Mouse (Mus musculus): ENCODE results near the gene Ankdd1a.

The Ankdd1a gene

GRCm38 (mm10) chr9:65519807-65520504, at the start of gene Ankdd1a:
Ankdd1a (minus strand) TSS chr9:65520193.
- DNase-seq (ENCODE audit: low spot score in 2 of 2), result peak; percentile 32 to 49

GRCm38 (mm10) chr9:65569491-65569971, 49.5 kb upstream of the Ankdd1a start:
- no peak for DNase-seq (ENCODE audit: low spot score in 2 of 2)

DNA sequence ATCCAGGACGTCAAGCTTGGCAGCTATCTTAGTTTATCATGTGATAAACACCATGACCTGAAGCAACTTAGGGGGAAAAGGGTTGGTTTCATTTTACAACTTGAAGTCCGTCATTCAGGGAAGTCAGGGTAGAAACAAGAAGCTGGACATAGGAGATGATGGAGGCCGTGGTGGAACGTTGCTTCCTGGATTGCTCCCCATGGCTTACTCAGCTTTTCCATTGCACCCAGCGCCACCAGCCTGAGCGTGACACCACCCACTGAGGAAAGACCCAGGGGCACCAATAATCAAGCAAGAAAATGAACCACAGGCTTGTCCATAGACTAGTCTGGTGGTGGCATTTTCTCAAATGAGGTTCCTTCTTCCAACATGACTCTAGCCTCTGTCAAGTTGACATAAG, 48.8 kb upstream of the Ankdd1a start:
- no peak for DNase-seq (ENCODE audit: low spot score in 2 of 2)

GRCm38 (mm10) chr9:65564698-65565097, 44.7 kb upstream of the Ankdd1a start:
- DNase-seq (ENCODE audit: low spot score in 2 of 2), result no peak

- no peak for DNase-seq (ENCODE audit: low spot score in 2 of 2)
Measured at GRCm38 (mm10) chr9:65563073-65563472, 43.1 kb upstream of the Ankdd1a start.

DNA sequence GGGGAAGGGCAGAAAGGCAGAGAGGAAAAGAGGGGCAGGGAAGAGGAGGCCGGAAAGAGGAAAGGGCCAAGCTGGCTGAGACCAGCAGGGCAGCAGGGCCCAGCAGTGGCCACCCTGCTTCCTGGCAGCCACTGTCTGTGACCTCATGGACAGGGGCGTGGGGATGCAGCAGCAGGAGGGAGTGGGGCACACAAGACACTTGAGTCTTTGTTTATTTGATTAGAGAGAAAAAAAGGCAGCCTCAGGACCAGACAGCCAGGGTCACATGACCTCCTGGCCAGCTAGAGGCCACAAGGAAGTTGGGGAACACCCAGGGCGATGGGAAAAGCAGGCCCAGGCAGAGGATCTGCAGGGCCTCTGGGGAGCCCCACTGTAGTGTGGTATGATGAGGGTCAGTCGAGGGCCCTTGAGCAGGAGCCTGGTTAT, 42.1 kb upstream of the Ankdd1a start:
- DNase-seq (ENCODE audit: low spot score in 2 of 2), result peak; percentile 39 to 66

DNA sequence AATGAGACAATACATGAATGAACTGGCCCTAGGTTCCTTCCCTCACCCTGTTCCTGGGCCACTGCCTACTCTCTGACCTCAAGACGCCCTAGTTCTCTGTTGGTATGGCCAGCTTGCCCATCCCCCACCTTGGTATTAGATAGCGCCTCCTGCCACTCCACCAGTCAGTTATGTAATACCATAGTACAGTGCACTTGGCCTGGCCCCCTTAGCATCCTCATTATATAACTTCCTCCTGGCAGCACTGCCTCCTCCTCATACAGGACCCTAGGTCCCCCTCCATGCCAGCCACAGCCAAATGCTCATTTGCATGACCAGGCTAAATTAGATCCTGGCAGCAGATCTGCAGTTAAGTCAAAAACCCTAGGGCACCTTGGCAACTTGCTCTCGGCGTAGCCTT, 41.0 kb upstream of the Ankdd1a start:
- peak in 1 of 2 experiments; percentile 27 for DNase-seq (ENCODE audit: low spot score in 2 of 2)

GRCm38 (mm10) chr9:65558806-65559205, 38.8 kb upstream of the Ankdd1a start:
- no peak for DNase-seq (ENCODE audit: low spot score in 2 of 2)

DNA sequence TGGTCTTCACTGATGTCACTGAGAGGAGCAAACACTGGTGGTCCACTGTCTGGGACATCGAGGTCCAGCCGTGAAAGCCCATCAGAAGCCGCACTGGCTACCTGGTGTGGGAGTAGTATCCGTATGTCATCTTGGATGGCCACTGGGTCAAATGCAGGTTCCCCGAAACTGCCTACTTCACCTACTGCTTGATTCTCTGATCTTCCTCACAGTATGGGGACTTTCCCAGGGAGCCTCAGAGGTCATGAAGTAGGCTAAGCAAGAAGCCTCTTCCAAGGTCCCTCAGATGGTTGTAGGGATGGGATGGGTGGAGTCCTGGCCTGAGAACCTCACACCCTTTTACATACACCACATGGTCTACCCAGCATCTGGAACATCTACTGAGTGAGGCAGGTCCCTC, 37.0 kb upstream of the Ankdd1a start:
- no peak for DNase-seq (ENCODE audit: low spot score in 2 of 2)

DNA sequence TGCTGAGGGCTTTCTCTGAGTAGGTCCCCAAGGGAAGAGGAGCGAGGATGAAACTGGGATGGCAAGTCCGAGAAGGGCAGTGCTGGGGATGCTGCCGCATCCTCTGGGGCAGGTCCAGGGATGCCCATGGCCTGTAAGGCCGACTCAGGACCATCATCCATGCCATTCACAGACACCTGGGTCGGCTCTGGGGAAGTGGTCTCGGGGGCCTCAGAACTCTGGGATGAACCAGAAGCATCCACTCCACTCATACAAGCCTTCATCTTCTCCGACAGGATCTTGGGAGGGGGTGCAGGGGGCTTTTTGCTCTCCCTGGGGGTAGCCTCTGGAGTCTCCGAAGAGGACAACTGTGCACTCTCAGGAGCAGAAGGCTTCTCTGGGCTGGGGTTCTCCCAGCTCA, 36.4 kb upstream of the Ankdd1a start:
- DNase-seq (ENCODE audit: low spot score in 2 of 2), result no peak

DNA sequence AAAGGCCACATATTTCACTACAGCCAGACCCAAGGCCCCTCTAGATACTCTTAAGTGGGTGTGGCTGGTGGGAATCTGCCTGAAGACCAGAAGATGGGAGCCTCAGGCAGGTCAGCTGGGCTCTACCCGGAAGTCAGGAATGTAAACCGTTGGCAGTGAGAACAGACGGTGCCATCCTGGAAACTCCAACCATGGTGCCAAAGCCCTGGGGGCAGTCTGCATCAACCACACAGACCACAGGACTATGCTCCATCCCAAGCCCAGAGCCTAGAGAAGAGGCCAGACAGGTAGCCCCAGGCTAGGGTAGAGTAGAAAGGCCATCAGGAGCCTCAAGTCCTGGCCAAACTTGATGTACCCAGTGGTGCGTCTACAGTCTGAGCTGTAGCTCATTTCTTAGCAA, 35.6 kb upstream of the Ankdd1a start:
- DNase-seq (ENCODE audit: low spot score in 2 of 2), result no peak

DNA sequence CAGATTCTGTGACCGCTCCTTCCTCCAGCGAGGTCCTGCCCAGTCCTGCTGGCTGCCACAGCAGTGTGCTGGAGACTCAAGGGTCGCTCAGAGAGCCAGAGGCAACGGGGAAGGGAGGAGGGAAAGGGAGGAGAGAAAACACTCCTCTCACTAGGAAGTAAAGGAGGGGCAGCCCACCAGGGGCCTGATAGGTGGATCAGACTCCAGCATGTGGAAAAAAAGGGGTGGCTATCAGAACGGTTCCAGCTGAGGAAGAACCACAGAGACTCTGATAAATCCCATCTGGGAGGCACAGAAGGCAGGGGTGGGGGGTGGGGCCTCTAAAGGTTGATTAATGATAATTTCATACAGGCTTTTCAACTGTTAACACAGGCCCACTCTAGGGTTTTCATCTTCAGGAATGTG, 35.0 kb upstream of the Ankdd1a start:
- DNase-seq (ENCODE audit: low spot score in 2 of 2), result no peak

DNA sequence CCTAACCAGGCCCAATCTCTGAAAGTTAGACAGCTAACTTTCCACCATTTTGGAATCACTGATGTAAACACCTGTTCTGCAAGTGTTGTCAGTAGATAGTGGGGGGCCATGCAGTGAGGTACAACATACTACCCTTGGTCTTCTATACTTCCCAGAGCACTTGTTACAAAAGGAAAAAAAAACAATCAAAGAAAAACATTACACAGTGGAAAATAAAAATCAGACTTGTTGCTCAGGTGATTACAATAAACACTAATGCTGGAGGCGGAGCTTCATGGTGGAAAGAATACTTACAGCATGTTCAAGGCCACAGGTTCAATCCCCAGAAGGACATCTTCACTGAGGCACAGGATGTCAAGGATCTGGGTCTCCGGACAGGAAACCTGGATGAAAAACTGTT, 32.7 kb upstream of the Ankdd1a start:
- DNase-seq (ENCODE audit: low spot score in 2 of 2), result no peak

DNA sequence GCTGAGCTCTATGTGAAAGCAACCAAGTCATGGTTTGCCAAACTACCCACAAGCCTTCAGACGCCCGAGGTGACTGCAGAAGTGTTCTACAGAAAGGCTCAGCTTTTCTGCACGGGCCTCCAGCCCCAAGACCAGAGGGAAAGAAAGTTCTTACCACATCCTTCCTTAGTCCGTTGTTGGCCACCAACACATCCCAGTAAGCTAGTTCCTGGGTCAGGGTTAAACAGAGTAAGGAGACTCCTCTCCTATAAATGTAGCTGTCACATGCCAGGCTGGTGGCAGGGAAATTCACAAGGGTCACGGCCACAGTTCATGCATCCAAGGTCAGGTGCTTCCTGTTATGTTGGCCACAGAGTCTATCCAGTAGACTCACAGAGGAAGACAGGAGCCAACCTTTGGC, 32.1 kb upstream of the Ankdd1a start:
- no peak for DNase-seq (ENCODE audit: low spot score in 2 of 2)

GRCm38 (mm10) chr9:65551035-65551434, 31.0 kb upstream of the Ankdd1a start:
- no peak for DNase-seq (ENCODE audit: low spot score in 2 of 2)

- no peak for DNase-seq (ENCODE audit: low spot score in 2 of 2)
Measured at GRCm38 (mm10) chr9:65550079-65550831, 30.3 kb upstream of the Ankdd1a start.

DNA sequence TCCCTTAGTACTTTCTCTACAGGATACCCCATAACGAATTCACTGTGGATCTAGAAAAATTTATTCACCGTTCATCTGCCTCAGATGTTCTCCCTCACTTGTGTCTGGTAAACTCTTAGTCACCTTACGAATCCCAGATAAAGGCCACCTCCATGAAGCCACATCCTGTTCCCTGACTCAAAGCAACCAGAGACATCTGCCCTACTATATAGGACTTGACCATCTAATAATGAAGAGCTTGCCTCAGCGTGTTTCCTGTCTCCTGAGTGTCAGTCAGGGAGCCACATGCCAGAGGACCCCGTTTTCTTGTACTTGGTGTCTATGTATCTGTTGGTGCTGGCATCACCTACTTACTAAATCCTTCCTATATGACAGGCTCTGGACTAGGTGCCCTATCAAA, 29.6 kb upstream of the Ankdd1a start:
- DNase-seq (ENCODE audit: low spot score in 2 of 2), result no peak

- DNase-seq (ENCODE audit: low spot score in 2 of 2), result no peak
Measured at GRCm38 (mm10) chr9:65549139-65549538, 29.1 kb upstream of the Ankdd1a start.

GRCm38 (mm10) chr9:65548311-65548710, 28.3 kb upstream of the Ankdd1a start:
- no peak for DNase-seq (ENCODE audit: low spot score in 2 of 2)

- DNase-seq (ENCODE audit: low spot score in 2 of 2), result no peak
Measured at GRCm38 (mm10) chr9:65547844-65548243, 27.9 kb upstream of the Ankdd1a start.

DNA sequence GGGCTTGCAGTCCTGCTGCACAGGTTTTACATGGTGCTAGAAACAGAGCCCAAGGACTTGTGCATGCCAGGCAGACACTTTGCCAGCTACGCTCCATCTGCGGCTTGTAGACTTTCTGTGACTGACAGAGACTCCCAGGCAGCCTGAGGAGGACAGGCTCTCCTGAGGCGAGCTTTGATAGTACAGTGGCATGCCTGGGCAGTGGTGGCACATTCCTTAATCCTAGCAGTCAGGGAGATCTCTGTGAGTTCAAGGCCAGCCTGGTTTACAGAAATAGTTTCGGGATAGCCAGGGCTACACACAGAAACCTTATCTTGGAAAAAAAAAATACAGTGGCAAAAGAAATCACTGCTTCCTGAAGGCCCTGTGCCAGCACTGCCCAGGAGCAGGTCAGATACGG, 27.1 kb upstream of the Ankdd1a start:
- no peak for DNase-seq (ENCODE audit: low spot score in 2 of 2)

DNA sequence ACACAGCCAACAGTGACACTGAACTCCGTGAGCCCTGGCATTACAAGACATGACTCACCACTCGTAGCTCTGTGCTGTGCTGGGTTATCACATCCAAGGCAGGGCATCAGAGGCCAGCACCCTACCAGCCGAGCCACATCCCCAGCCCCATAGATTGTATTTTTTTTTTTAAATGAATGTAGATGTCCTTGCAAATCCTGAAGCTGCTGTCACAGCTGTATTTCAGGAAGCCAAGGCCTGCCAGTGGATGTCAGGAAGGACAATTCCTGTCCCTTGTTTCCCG, 26.4 kb upstream of the Ankdd1a start:
- no peak for DNase-seq (ENCODE audit: low spot score in 2 of 2)

DNA sequence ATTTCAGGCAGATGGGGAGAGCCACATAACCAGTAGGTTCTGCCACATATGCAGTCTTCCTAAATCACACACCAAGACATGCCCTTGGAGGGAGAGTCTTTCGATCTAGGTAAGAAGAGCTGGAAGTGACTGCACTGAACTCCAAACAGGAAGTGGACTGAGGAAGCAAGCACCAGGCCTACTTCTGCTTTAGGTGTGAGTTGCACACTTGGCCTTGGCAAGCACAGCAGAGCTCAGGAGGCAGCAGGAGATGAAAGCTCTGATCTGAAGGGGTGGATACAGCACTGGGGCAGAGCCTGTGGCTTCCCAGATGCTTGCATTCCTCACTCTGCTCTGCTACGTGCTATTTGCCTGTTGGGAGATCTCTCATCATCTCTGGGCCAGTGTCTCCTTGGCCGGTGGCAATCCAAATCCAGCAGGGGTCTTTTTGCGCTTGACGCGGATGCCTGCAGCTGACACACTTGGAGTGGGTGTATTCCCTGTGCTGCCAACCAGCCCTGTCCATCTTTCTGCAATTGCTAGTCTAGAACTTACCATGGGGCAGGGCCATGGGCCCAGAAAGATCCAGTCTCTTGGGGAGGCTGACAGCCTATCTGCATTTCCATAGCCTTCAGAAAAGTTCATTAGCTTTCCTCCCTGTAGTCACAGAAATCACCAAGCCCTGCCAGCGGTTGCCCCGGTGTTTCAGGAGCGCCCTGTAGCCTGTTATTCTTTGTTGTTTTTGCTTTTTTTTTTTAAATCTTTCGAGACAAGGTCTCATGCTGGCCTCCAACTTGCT, 25.8 kb upstream of the Ankdd1a start:
- DNase-seq (ENCODE audit: low spot score in 2 of 2), result no peak

Measured in right cerebral cortex, postnatal 36 days (tissue).